ENCODE assay signal across 26 mouse cellular contexts in genomic region chr3:138227082-138227481, GRCm38 (mm10). TPM values are rescaled to one million over a fixed set of nuclear protein-coding genes. Genes with fewer than 3 reads are reported as not detected.
DNase-seq lines count a peak whose midpoint lies in the region; ATAC-seq and TF ChIP-seq lines count a peak whose summit lies in the region.
"Had no signal": no experiment of that assay in that cellular context is flagged by ENCODE, and none has a peak within 500 bp of the region (broad histone marks: within the 10 kb centered on the region; RNA-seq: fewer than 3 reads in every experiment).

No protein-coding gene starts in this region.

- H3K4me2 ChIP-seq in liver, embryonic 15.5 days = no peak overlapping the region
- no peak overlapping the region for H3K4me2 ChIP-seq in liver, embryonic 12.5 days
- H3K4me2 ChIP-seq in liver, postnatal 0 days (ENCODE audit: low read depth, low read length) = no peak overlapping the region
- H3K4me2 ChIP-seq: embryonic facial prominence, embryonic 12.5 days; forebrain, embryonic 13.5 days; forebrain, embryonic 15.5 days had no signal

- 0 out of 2 replicates have a peak, but pooled peaks cover 4% of the 10 kb centered on the region for H3K4me1 ChIP-seq in liver, embryonic 15.5 days (replicated peaks)
- 0 out of 2 replicates have a peak, but pooled peaks cover 4% of the 10 kb centered on the region for H3K4me1 ChIP-seq in liver, embryonic 12.5 days
- H3K4me1 ChIP-seq in liver, postnatal 0 days (ENCODE audit: insufficient read depth) = peaks cover 24% of the 10 kb centered on the region
- H3K4me1 ChIP-seq: embryonic facial prominence, embryonic 12.5 days; forebrain, embryonic 13.5 days; forebrain, embryonic 15.5 days had no signal

- no peak overlapping the region for H3K4me3 ChIP-seq in liver, embryonic 15.5 days (replicated peaks)
- H3K4me3 ChIP-seq in liver, embryonic 12.5 days = no peak overlapping the region
- H3K4me3 ChIP-seq in liver, postnatal 0 days (ENCODE audit: low read depth, low read length) = no peak overlapping the region
- H3K4me3 ChIP-seq: embryonic facial prominence, embryonic 10.5 days; embryonic facial prominence, embryonic 12.5 days; forebrain, embryonic 13.5 days; forebrain, embryonic 15.5 days had no signal

- H3K36me3 ChIP-seq in liver, embryonic 15.5 days (replicated peaks) = no peaks in the 10 kb centered on the region
- no peaks in the 10 kb centered on the region for H3K36me3 ChIP-seq in liver, embryonic 12.5 days
- H3K36me3 ChIP-seq in liver, postnatal 0 days (replicated peaks; ENCODE audit: insufficient read depth, low read length) = no peaks in the 10 kb centered on the region
- H3K36me3 ChIP-seq: embryonic facial prominence, embryonic 10.5 days; embryonic facial prominence, embryonic 12.5 days; forebrain, embryonic 15.5 days had no signal

- peak; percentile 36; the same call in 1 of the 2 replicates for ATAC-seq in liver, embryonic 15.5 days (ENCODE audit: insufficient read depth)
- ATAC-seq in liver, embryonic 12.5 days = no peak
- peak; percentile 56 for ATAC-seq in liver, postnatal 0 days
- ATAC-seq: forebrain, embryonic 13.5 days; forebrain, embryonic 15.5 days; forebrain, postnatal 0 days had no signal

- no peaks in the 10 kb centered on the region for H3K27me3 ChIP-seq in liver, embryonic 15.5 days
- H3K27me3 ChIP-seq in liver, embryonic 12.5 days (replicated peaks) = no peaks in the 10 kb centered on the region
- H3K27me3 ChIP-seq in liver, postnatal 0 days (ENCODE audit: insufficient read depth, low read length) = no peaks in the 10 kb centered on the region
- H3K27me3 ChIP-seq: embryonic facial prominence, embryonic 12.5 days; forebrain, embryonic 13.5 days; forebrain, embryonic 15.5 days had no signal

- H3K9ac ChIP-seq in liver, embryonic 15.5 days = no peak overlapping the region
- no peak overlapping the region for H3K9ac ChIP-seq in liver, embryonic 12.5 days
- H3K9ac ChIP-seq in liver, postnatal 0 days (replicated peaks) = no peak overlapping the region
- H3K9ac ChIP-seq: embryonic facial prominence, embryonic 12.5 days; forebrain, embryonic 13.5 days; forebrain, embryonic 15.5 days; forebrain, postnatal 0 days had no signal

- 77% methylated on average over 2 of the region's 2 CpGs for WGBS in liver, embryonic 15.5 days (ENCODE audit: insufficient replicate concordance)
- WGBS in liver, embryonic 12.5 days (ENCODE audit: insufficient replicate concordance) = 85% methylated on average over 2 of the region's 2 CpGs
- 65% methylated on average over 2 of the region's 2 CpGs for WGBS in liver, postnatal 0 days (ENCODE audit: insufficient replicate concordance)

- TF ChIP-seq EP300 in liver, postnatal 0 days (IDR thresholded peaks at IDR 0.05; ENCODE audit: low read depth) = peak; percentile 77

- no peak for DNase-seq in liver, postnatal 0 days
- DNase-seq in yolk sac, embryonic 10.5 days (ENCODE audit: low spot score) = peak; percentile 41
- DNase-seq in left cerebral cortex, adult 18-20 months (ENCODE audit: low spot score in 2 of 2) = no peak
- DNase-seq: adrenal gland, adult 2 months; adrenal gland, postnatal 10 days; adrenal gland, postnatal 25 days; cerebellum, adult 11 months; cerebellum, adult 18-20 months; cerebellum, adult 8-10 months; cerebellum, postnatal 10 days; cerebellum, postnatal 25 days; forebrain, postnatal 0 days had no signal

- TF ChIP-seq CTCF in liver, postnatal 0 days (IDR thresholded peaks at IDR 0.05; ENCODE audit: low read depth) = no peak

- no peaks in the 10 kb centered on the region for H3K9me3 ChIP-seq in liver, embryonic 15.5 days (replicated peaks)
- H3K9me3 ChIP-seq in liver, embryonic 12.5 days (replicated peaks) = no peaks in the 10 kb centered on the region
- H3K9me3 ChIP-seq in liver, postnatal 0 days (ENCODE audit: low read length) = no peaks in the 10 kb centered on the region
- H3K9me3 ChIP-seq: embryonic facial prominence, embryonic 10.5 days; embryonic facial prominence, embryonic 12.5 days; forebrain, embryonic 13.5 days; forebrain, embryonic 15.5 days had no signal

- no peak overlapping the region for H3K27ac ChIP-seq in liver, embryonic 15.5 days (replicated peaks)
- H3K27ac ChIP-seq in liver, embryonic 12.5 days = no peak overlapping the region
- peak overlapping the region; percentile 84 for H3K27ac ChIP-seq in liver, postnatal 0 days (ENCODE audit: low read depth)
- H3K27ac ChIP-seq: embryonic facial prominence, embryonic 10.5 days; embryonic facial prominence, embryonic 12.5 days; forebrain, embryonic 13.5 days; forebrain, embryonic 15.5 days had no signal

RNA-seq across cellular contexts. Expression of gene Adh7, which starts 9.5 kb away (rescaled TPM):
- polyA plus RNA-seq in liver, embryonic 15.5 days (2015; fragmentation: Nextera tagmentation; extraction: Ambion mirVana) = 0.25 and 0.36 TPM in 2 replicates
- polyA plus RNA-seq in liver, embryonic 12.5 days (2016; fragmentation: Nextera tagmentation; extraction: Ambion mirVana) = 0.19 and 0.26 TPM in 2 replicates
- 6.2 and 6.7 TPM in 2 replicates for polyA plus RNA-seq in liver, postnatal 0 days (2015; fragmentation: Nextera tagmentation; extraction: Ambion mirVana)
- total RNA-seq in left cerebral cortex, adult 18-20 months (2021) = not detected
- total RNA-seq: MEL had no signal
- polyA plus RNA-seq: embryonic facial prominence, embryonic 10.5 days; forebrain, embryonic 13.5 days had no signal

RNA-seq across cellular contexts. Expression of gene 4930579F01Rik, which starts 33.5 kb away (rescaled TPM):
- polyA plus RNA-seq in liver, embryonic 15.5 days (2015; fragmentation: Nextera tagmentation; extraction: Ambion mirVana) = not detected in 2 replicates
- polyA plus RNA-seq in liver, embryonic 12.5 days (2016; fragmentation: Nextera tagmentation; extraction: Ambion mirVana) = not detected in 2 replicates
- polyA plus RNA-seq in liver, postnatal 0 days (2015; fragmentation: Nextera tagmentation; extraction: Ambion mirVana) = not detected in 2 replicates
- not detected for total RNA-seq in left cerebral cortex, adult 18-20 months (2021)
- total RNA-seq: adrenal gland, adult 2 months; adrenal gland, postnatal 10 days; adrenal gland, postnatal 4 days; ES-E14; forebrain, postnatal 0 days; MEL had no signal
- polyA plus RNA-seq: adrenal gland, adult 2 months; brain, embryonic 14.5 days; C2C12; cortical plate, adult 2 months; embryonic facial prominence, embryonic 10.5 days; embryonic facial prominence, embryonic 14.5 days; forebrain, embryonic 11.5 days; forebrain, embryonic 13.5 days; forebrain, embryonic 15.5 days; forebrain, postnatal 0 days had no signal

RNA-seq across cellular contexts. Expression of gene Adh1, which starts 33.7 kb away (rescaled TPM):
- polyA plus RNA-seq in liver, embryonic 15.5 days (2015; fragmentation: Nextera tagmentation; extraction: Ambion mirVana) = 37.2 and 68.3 TPM in 2 replicates
- polyA plus RNA-seq in liver, embryonic 12.5 days (2016; fragmentation: Nextera tagmentation; extraction: Ambion mirVana) = 0.92 and 0.97 TPM in 2 replicates
- 434 and 496 TPM in 2 replicates for polyA plus RNA-seq in liver, postnatal 0 days (2015; fragmentation: Nextera tagmentation; extraction: Ambion mirVana)
- under 1 TPM; 0.60 to 0.96 TPM for total RNA-seq in left cerebral cortex, adult 18-20 months (2021)
- polyA plus RNA-seq: embryonic facial prominence, embryonic 10.5 days had no signal

Comparison
In these comparisons a context has a peak if more than half of its experiments do, and no peak if none do; other contexts are left out.
1. RNA of gene Adh1, which starts 33.7 kb away (polyA plus RNA-seq): 434 to 496 TPM in liver, postnatal 0 days and 37.2 to 68.3 TPM in liver, embryonic 15.5 days; 0.92 to 0.97 TPM in liver, embryonic 12.5 days; every median in the first group is over 10 times any median in the second.